Mouse (Mus musculus) heart, postnatal 0 days (tissue): ENCODE results near the gene C2cd2l.

Experiments used
- CTCF ChIP-seq: IDR thresholded peaks from 2 replicates; pipeline ENCODE4 v1.5.1; 2016; ENCODE audit warnings: antibody characterized with exemption, control low read depth, low read depth
- EP300 ChIP-seq: IDR thresholded peaks from 2 replicates; pipeline ENCODE4 v1.6.1; 2016; ENCODE audit warnings: antibody characterized with exemption, low read depth

DNA sequence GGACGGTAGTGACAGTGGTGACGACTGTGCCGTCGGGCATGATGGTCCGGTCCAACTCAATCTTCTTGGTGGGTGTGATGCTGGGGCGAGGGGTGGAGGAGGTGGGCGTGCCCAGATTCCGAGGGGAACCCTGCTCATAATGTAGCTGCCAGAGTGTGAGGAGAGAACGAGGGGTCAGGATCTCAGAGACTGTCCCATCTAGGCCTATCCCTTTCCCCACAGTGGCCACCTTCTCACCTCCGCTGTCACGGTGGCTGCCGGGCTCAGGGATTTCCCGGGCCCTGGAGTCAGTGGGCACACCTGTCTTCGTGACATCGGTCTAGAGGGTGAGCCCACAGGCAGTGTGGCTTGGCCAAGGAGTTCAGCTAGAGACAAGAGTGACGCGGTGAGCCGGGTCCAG lies 5.2 kb downstream of the C2cd2l start:
- TF ChIP-seq EP300 (no peak), CTCF (no peak)
